Mouse (Mus musculus) adrenal gland, adult 2 months (tissue): ENCODE results near the gene Trim46. TPM values are rescaled to one million over a fixed set of nuclear protein-coding genes. Genes with fewer than 3 reads are reported as not detected.

Source experiments
- DNase-seq: peaks from one replicate; pipeline ENCODE4 v3.0.0; 2021
- polyA plus RNA-seq: library from polyadenylated mRNA; depleted of rRNA; stranded (reverse); fragments of >200 nt; gene quantifications from 2 replicates; pipeline ENCODE4 v1.2.3, GENCODE M21; 2012
- total RNA-seq, 2 experiments: library from RNA; stranded (reverse); gene quantifications; 2 replicates each; pipeline ENCODE4 v1.2.3; 2021

Trim46 gene
- total and polyA plus RNA-seq, 3 experiments = 1.9 to 6.0 (median 2.3) TPM

DNA sequence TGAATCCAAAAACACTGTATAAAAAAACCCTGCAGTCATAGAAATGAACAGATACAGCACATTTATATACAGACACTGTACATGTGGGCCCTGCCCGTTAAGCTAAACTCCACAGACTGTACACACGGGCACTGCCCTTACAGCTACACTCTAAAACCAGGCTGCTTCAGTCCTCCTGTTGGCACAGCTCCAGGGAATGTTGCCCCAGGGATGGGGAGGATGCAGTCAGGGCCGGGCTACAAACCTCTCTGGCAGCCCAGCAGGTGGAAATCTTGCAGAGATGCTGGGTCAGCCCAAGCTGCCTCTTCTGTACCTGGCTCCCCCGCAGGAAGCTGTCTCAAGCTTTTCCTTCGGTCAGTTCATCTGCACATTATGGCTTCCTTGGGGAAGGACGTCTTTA, 25.7 kb upstream of the Trim46 start:
- DNase-seq = no peak

- peak; percentile 79 for DNase-seq
Measured at GRCm38 (mm10) chr3:89270891-89271290, 24.8 kb upstream of the Trim46 start.

DNA sequence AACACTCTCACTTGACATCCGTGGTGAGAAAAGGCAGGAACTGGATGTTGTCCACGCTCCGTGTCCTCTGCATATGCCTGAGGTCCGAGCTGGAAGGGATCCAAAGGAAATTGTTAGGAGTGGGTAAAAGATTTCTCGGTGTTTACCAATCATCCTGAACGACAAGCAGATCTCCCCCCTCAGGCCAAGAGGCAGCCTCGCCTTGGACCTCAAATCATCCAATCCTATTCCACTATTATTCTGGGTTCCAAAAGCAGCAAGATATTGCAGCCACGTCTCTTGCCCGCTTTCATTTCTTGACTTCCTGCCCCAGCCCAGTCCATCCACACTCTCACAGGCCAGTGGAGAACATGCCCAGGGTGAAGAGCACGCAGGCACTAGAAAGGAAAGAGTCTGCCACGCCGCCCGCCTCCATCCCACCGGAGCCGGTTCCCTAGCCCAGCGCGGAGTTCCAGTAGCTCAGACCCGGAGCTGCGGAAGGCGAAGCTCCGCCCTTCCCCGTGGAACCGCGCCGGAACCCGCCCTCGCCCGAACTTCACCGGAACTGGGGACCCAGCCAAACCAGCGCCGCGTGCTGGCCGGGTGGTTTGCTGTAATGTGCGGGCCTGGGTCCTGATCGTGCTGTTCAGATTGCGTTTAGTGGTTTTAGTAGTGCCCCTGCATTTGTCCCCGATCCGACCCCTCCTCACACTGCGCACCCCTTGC, 24.1 kb upstream of the Trim46 start, which contains the start of gene Slc50a1:
Gene Slc50a1 (minus strand): TSS at position 520 of the 705 bp plus-strand sequence.
- DNase-seq = peak; percentile 94

- no peak for DNase-seq
Measured at GRCm38 (mm10) chr3:89268916-89269315, 22.8 kb upstream of the Trim46 start.

DNA sequence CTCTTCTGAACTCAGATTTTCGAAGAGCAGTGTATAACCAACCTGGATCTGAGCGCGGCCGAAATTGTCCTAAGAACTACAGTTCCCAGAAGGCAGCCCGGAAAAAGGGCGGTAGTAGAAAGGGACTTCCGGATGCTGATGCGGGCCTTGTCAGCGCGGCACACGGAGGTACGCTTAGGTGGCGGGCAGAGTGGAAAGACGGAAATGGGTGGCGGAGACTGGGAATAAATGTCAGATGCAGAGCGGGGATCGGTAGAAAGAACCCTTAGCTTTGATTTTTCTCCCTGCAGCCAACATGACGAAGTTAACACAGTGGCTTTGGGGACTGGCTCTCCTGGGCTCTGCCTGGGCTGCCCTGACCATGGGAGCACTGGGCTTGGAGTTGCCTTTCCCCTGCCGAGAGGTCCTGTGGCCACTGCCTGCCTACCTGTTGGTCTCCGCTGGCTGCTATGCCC, 20.4 kb upstream of the Trim46 start:
- peak; percentile 86 for DNase-seq

DNA sequence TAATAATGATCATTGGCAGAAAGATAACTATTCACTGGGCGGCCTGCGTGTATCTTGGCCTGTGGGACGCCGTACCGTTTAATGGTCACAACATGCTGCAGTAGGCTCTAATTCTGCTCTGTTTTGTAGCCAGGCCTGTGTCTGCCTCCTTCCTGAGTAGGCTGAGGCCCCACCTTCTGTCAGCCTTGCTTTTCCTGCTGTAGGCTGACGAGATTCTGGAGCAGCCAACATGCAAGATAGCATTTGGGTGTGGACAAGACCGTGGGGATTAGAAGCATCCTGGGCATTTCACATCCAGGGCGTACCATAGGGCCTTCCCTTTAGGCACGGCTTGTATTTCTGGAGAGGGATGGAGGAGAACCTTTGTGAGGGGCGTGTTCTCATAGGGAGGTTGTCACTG, 16.3 kb upstream of the Trim46 start:
- no peak for DNase-seq

DNA sequence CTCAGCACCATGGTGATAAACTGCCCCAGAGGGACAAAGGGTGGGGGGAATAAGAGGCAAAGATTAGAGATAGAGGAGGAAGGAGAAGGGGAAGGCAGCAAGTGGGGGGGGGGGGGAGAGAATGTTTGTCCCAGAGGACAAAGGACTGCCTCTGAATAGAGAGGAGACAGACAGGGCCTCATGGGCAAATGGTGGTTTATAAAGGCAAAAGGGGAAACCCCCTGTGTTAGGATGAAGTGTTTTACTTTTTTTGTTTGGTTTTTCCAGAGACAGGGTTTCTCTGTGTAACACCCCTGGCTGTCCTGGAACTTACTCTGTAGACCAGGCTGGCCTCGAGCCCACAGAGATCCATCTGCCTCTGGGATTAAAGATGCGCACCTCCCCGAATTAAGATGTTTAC, 14.1 kb upstream of the Trim46 start:
- no peak for DNase-seq

- no peak for DNase-seq
Measured at GRCm38 (mm10) chr3:89259076-89259475, 13.0 kb upstream of the Trim46 start, which contains the start of gene Dpm3. Gene Dpm3, plus strand, starts transcription at chr3:89259358.

- no peak for DNase-seq
Measured at GRCm38 (mm10) chr3:89256177-89256576, 10.1 kb upstream of the Trim46 start.

DNA sequence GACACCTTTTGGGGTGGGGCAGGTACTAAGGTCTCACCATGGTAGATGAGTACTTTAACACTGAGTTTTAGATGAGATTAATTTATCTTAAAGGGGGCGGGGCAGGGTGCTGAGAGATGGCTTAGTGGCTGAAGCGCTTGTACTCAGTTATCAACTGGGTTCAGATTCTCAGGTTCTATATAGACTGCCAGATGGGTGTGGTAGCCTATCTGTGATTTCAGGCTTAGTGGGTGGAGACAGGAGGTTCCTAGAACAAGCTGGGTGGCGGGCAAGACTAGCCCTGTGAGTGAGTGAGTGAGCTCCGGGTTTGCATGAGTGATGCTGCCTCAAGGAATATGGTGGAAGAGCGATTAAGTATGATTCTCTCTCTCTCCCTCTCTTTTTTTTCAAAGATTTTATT, 8.9 kb upstream of the Trim46 start:
- no peak for DNase-seq

- peak; percentile 67 for DNase-seq
Measured at GRCm38 (mm10) chr3:89251365-89251895, 5.3 kb upstream of the Trim46 start.

- peak; percentile 73 for DNase-seq
Measured at GRCm38 (mm10) chr3:89250435-89251040, 4.4 kb upstream of the Trim46 start.

- no peak for DNase-seq
Measured at GRCm38 (mm10) chr3:89247466-89247865, 1.4 kb upstream of the Trim46 start.

DNA sequence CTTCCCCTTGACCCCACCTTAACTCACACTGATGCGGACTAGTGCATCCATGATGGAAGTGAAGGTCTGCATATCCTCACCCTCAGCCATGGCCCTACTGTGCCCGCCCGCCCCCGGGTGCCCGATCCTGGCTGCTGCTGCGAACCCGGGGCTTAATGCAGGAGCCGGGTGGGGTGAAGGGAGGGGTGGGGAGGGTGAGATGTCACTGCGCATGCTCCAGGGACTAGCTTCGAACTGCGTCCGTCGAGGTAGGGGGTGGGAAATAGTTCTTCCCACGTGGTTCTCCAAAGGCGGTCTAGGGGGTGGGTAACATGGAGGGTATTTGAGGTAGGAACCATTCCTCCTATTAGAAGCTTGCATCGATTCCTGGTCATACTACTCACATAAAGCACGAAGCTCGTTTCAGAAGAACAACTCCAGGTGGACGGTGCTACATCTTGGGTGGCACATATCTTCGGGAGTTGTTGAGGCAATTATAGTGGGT, 379 bp downstream of the Trim46 start, which contains the start of gene Krtcap2:
Gene Krtcap2 (plus strand): TSS at position 279 of the 484 bp plus-strand sequence.
- DNase-seq = no peak

- no peak for DNase-seq
Measured at GRCm38 (mm10) chr3:89244982-89245687, 974 bp downstream of the Trim46 start.

DNA sequence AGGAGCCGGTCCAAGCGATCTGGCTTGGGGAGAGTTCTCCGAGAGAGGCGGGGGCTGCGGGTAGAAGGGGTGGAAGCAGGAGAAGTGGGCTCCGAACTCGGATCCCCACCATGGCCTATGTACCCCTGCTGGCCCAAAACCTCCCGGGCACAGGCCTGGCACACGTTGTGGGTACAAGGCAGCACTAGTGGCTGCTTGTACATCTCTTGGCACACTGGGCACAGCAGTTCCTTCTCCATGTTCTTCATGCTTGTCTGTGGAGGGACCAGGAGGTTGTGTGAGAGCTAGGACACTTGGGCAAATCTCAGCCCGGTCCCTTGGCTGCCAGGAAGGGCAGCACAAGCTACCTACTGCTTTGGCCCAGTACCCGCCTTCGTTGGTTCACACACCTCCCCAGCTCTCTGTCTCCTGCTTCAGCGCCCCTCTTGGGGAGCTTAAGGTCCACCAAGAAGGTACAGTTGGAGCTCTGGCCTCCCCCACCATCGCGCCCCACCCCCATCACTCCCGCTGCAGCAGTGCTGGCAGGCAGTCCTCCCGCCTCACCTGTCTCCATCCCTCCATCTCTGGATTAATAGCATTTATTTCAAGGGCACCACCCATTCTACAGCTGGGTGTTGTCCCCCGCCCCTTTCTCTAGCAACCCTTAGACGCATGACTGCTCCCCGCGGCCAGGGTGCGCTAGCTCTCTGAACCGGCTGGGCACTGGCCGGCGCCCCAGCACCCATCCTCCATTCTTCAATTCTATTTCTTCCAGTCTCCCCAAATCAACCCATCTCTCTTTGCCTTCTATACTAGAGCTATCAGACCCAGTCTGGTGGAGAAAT, 1.7 kb downstream of the Trim46 start:
- DNase-seq = no peak

GRCm38 (mm10) chr3:89243609-89244008, 2.5 kb downstream of the Trim46 start:
- DNase-seq = no peak

- peak; percentile 52 for DNase-seq
Measured at GRCm38 (mm10) chr3:89242331-89242895, 3.7 kb downstream of the Trim46 start.

GRCm38 (mm10) chr3:89238494-89238893, 7.6 kb downstream of the Trim46 start:
- DNase-seq = no peak

GRCm38 (mm10) chr3:89237682-89238081, 8.4 kb downstream of the Trim46 start:
- DNase-seq = no peak

GRCm38 (mm10) chr3:89236516-89236915, 9.6 kb downstream of the Trim46 start:
- no peak for DNase-seq
